Mouse (Mus musculus): ENCODE measurements at regions not wholly inside any gene's neighbourhood (a gene's known extent, or its start where the extent isn't known, plus 50 kb on each side); places are given as distances from the start of the nearest gene placed in this dataset.
"Not testable (repeated sequence)": the region's sequence is repeated elsewhere in the genome, so short reads cannot be mapped to it uniquely, and the experiment has no call there.

- no peak for DNase-seq (ENCODE audit: extremely low read depth)
- H3K79me2 ChIP-seq (replicated peaks; ENCODE audit: control insufficient read depth, extremely low read depth, insufficient read depth, poor library complexity, severe bottlenecking) = no peaks in the 10 kb centered on the region
- H3K4me2 ChIP-seq (ENCODE audit: insufficient read depth, low read depth, poor library complexity, severe bottlenecking) = no peak overlapping the region
- H3K9me3 ChIP-seq (replicated peaks; ENCODE audit: low read length) = no peaks in the 10 kb centered on the region
- no peaks in the 10 kb centered on the region for H3K4me1 ChIP-seq (ENCODE audit: control insufficient read depth in 1 of 2, insufficient read depth in 2 of 2)
- H3K27ac ChIP-seq (ENCODE audit: insufficient read depth, low read depth) = no peak overlapping the region
- H3K27me3 ChIP-seq (replicated peaks) = no peaks in the 10 kb centered on the region
- H3K36me3 ChIP-seq (replicated peaks in 1 of 2; ENCODE audit: control insufficient read depth in 1 of 2, insufficient read depth in 1 of 2, low read length in 1 of 2) = no peaks in the 10 kb centered on the region
- H3K4me3 ChIP-seq (replicated peaks in 1 of 3; ENCODE audit: low read depth in 2 of 3, low read length in 2 of 3, poor library complexity in 1 of 3) = no peak overlapping the region
- in situ Hi-C loops (cut with MboI; ENCODE audit: low pct_ligation_motif_present, low pct_unique_long_range_greater_than_20kb, low sequenced_read_pairs) (no loop called here), dilution Hi-C loops (cut with MboI; ENCODE audit: extremely low pct_ligation_motif_present, extremely low pct_unique_long_range_greater_than_20kb, low sequenced_read_pairs) (no loop called here)
- no peak for TF ChIP-seq NRF1 (IDR thresholded peaks at IDR 0.05; ENCODE audit: low read depth, low read length)
- no peak for TF ChIP-seq USF2 (conservative IDR thresholded peaks at IDR 0.05; ENCODE audit: low read depth, low read length)
- no peak overlapping the region for H3K9ac ChIP-seq (ENCODE audit: insufficient read depth, low read depth)
These were observed 67.1 kb upstream of the Vrk2 start for GRCm38 (mm10) chr11:26660878-26661277.

GRCm38 (mm10) chr11:26649165-26649564 is 55.4 kb upstream of the Vrk2 start:
- DNase-seq (ENCODE audit: extremely low read depth); H3K4me2 ChIP-seq (ENCODE audit: insufficient read depth, low read depth, poor library complexity, severe bottlenecking); H3K79me2 ChIP-seq (replicated peaks; ENCODE audit: control insufficient read depth, extremely low read depth, insufficient read depth, poor library complexity, severe bottlenecking); H3K27ac ChIP-seq (ENCODE audit: insufficient read depth, low read depth); H3K9me3 ChIP-seq (replicated peaks; ENCODE audit: low read length); H3K4me3 ChIP-seq (replicated peaks in 1 of 3; ENCODE audit: low read depth in 2 of 3, low read length in 2 of 3, poor library complexity in 1 of 3); H3K36me3 ChIP-seq (replicated peaks in 1 of 2; ENCODE audit: control insufficient read depth in 1 of 2, insufficient read depth in 1 of 2, low read length in 1 of 2); H3K27me3 ChIP-seq (replicated peaks); H3K9ac ChIP-seq (ENCODE audit: insufficient read depth, low read depth); H3K4me1 ChIP-seq (ENCODE audit: control insufficient read depth in 1 of 2, insufficient read depth in 2 of 2); dilution Hi-C loops (cut with MboI; ENCODE audit: extremely low pct_ligation_motif_present, extremely low pct_unique_long_range_greater_than_20kb, low sequenced_read_pairs): not testable (repeated sequence)
- peak; percentile 81 for TF ChIP-seq SMC3 (IDR thresholded peaks at IDR 0.05; ENCODE audit: low read depth, low read length)
- peak; percentile 73 for TF ChIP-seq RAD21 (IDR thresholded peaks at IDR 0.05; ENCODE audit: low read depth, low read length)
- TF ChIP-seq CTCF (conservative IDR thresholded peaks at IDR 0.05 in 1 of 2, IDR thresholded peaks at IDR 0.05 in 1 of 2; ENCODE audit: low read depth in 2 of 2, low read length in 2 of 2) = peak in 1 of 2 experiments; percentile 65; a peak in 2 of 4 replicates
- peak; percentile 71 for TF ChIP-seq ZC3H11A (IDR thresholded peaks at IDR 0.05; ENCODE audit: low read depth, low read length)
- in situ Hi-C loops (cut with MboI; ENCODE audit: low pct_ligation_motif_present, low pct_unique_long_range_greater_than_20kb, low sequenced_read_pairs) = loop anchor here (10.0 kb wide), 1 partner anchor 444 kb away; no protein-coding TSS in a partner anchor
